8 mouse cellular contexts compared by ENCODE assay signal in genomic region chr2:20722165-20722991, GRCm38 (mm10).
DNase-seq lines count a peak whose midpoint lies in the region; ATAC-seq and TF ChIP-seq lines count a peak whose summit lies in the region.

No protein-coding gene starts in this region.

- peak overlapping the region; percentile 11; the same call in 1 of the 2 replicates for H3K4me2 ChIP-seq in kidney, embryonic 16.5 days (replicated peaks; ENCODE audit: low read depth, low read length)
- peak overlapping the region; percentile 10 for H3K4me2 ChIP-seq in embryonic facial prominence, embryonic 11.5 days (ENCODE audit: low read depth, low read length)
- peak overlapping the region; percentile 61 for H3K4me2 ChIP-seq in heart, postnatal 0 days (ENCODE audit: low read depth, low read length)

- no peak for ATAC-seq in kidney, embryonic 16.5 days (ENCODE audit: low FRiP score, low TSS enrichment)
- peak; percentile 41; the same call in 1 of the 2 replicates for ATAC-seq in embryonic facial prominence, embryonic 11.5 days (replicated peaks; ENCODE audit: insufficient number of reproducible peaks, low FRiP score, low TSS enrichment, low read depth)
- peak; percentile 69 for ATAC-seq in heart, postnatal 0 days (ENCODE audit: insufficient read depth, low read depth)

- no peaks in the 10 kb centered on the region for H3K27me3 ChIP-seq in kidney, embryonic 16.5 days (ENCODE audit: insufficient read depth, low read length)
- H3K27me3 ChIP-seq in embryonic facial prominence, embryonic 11.5 days (ENCODE audit: control insufficient read depth, insufficient read depth, low read length) = no peaks in the 10 kb centered on the region
- H3K27me3 ChIP-seq in heart, postnatal 0 days (ENCODE audit: control insufficient read depth, insufficient read depth, low read length) = no peaks in the 10 kb centered on the region

- DNase-seq in kidney, postnatal 25 days = no peak
- DNase-seq in embryonic facial prominence, embryonic 11.5 days (ENCODE audit: low spot score) = peak; percentile 69
- peak; percentile 54 for DNase-seq in heart, postnatal 0 days (ENCODE audit: low spot score)
- peak; percentile 4 for DNase-seq in lung, postnatal 14 days
- DNase-seq in cerebellum, postnatal 36 days = no peak
- no peak for DNase-seq in cerebellum, adult 9-10 months
- DNase-seq in thymus, postnatal 36 days = no peak

- H3K4me3 ChIP-seq in kidney, embryonic 16.5 days (ENCODE audit: low read length) = 0 out of 2 replicates have a peak overlapping the region, but pooled peaks have one; percentile 3
- H3K4me3 ChIP-seq in embryonic facial prominence, embryonic 11.5 days (ENCODE audit: low read depth, low read length) = peak overlapping the region; percentile 16; the same call in 1 of the 2 replicates
- peak overlapping the region; percentile 43 for H3K4me3 ChIP-seq in heart, postnatal 0 days (ENCODE audit: low read depth, low read length)

- peak overlapping the region; percentile 21 for H3K27ac ChIP-seq in kidney, embryonic 16.5 days (ENCODE audit: low read length)
- H3K27ac ChIP-seq in embryonic facial prominence, embryonic 11.5 days (replicated peaks; ENCODE audit: low read depth, low read length) = peak overlapping the region; percentile 52
- H3K27ac ChIP-seq in heart, postnatal 0 days (ENCODE audit: low read depth) = peak overlapping the region; percentile 57

- 0 out of 2 replicates have a peak, but pooled peaks cover 3% of the 10 kb centered on the region for H3K36me3 ChIP-seq in kidney, embryonic 16.5 days (ENCODE audit: insufficient read depth, low read length)
- H3K36me3 ChIP-seq in embryonic facial prominence, embryonic 11.5 days (replicated peaks; ENCODE audit: control insufficient read depth, insufficient read depth, low read depth, low read length) = no peaks in the 10 kb centered on the region
- no peaks in the 10 kb centered on the region for H3K36me3 ChIP-seq in heart, postnatal 0 days (replicated peaks; ENCODE audit: control insufficient read depth, insufficient read depth, low read length)

- TF ChIP-seq CTCF in heart, postnatal 0 days (IDR thresholded peaks at IDR 0.05; ENCODE audit: low read depth) = no peak

- H3K9ac ChIP-seq in kidney, embryonic 16.5 days (replicated peaks; ENCODE audit: low read length) = peak overlapping the region; percentile 22
- no peak overlapping the region for H3K9ac ChIP-seq in embryonic facial prominence, embryonic 11.5 days (replicated peaks; ENCODE audit: low read length)
- H3K9ac ChIP-seq in heart, postnatal 0 days (replicated peaks; ENCODE audit: low read depth, low read length) = peak overlapping the region; percentile 44

- WGBS in kidney, embryonic 16.5 days = 37% methylated on average over 15 of the region's 15 CpGs
- 13% methylated on average over 15 of the region's 15 CpGs for WGBS in embryonic facial prominence, embryonic 11.5 days
- WGBS in heart, postnatal 0 days = 23% methylated on average over 15 of the region's 15 CpGs

- peaks cover 33% of the 10 kb centered on the region for H3K4me1 ChIP-seq in kidney, embryonic 16.5 days (ENCODE audit: insufficient read depth, low read length)
- peaks cover 3% of the 10 kb centered on the region; the same call in 1 of the 2 replicates for H3K4me1 ChIP-seq in embryonic facial prominence, embryonic 11.5 days (ENCODE audit: control insufficient read depth, insufficient read depth, low read length)
- H3K4me1 ChIP-seq in heart, postnatal 0 days (ENCODE audit: control insufficient read depth, insufficient read depth) = peaks cover 22% of the 10 kb centered on the region

- no peak for TF ChIP-seq EP300 in heart, postnatal 0 days (IDR thresholded peaks at IDR 0.05; ENCODE audit: low read depth)

- H3K9me3 ChIP-seq in kidney, embryonic 16.5 days (ENCODE audit: low read length) = no peaks in the 10 kb centered on the region
- H3K9me3 ChIP-seq in embryonic facial prominence, embryonic 11.5 days (replicated peaks; ENCODE audit: control insufficient read depth, low read length) = no peaks in the 10 kb centered on the region
- no peaks in the 10 kb centered on the region for H3K9me3 ChIP-seq in heart, postnatal 0 days (replicated peaks; ENCODE audit: control insufficient read depth, low read length)

Comparison
In these comparisons a context has a peak if more than half of its experiments do, and no peak if none do; other contexts are left out.
1. H3K4me2 ChIP-seq: peak in every context shown above with its lines; median percentile 61 in heart, postnatal 0 days; 11 in kidney, embryonic 16.5 days; 10 in embryonic facial prominence, embryonic 11.5 days.
2. DNase-seq: peak in embryonic facial prominence, embryonic 11.5 days (single experiment), heart, postnatal 0 days (single experiment) and lung, postnatal 14 days (single experiment); none in kidney, postnatal 25 days (0 of 2), cerebellum, postnatal 36 days (0 of 2), cerebellum, adult 9-10 months (single experiment) and thymus, postnatal 36 days (0 of 2).
3. Peak in every context shown above with its lines, with median percentiles within 50 percentile points of each other: H3K27ac ChIP-seq and H3K4me3 ChIP-seq.